Mouse (Mus musculus) myocyte (in vitro differentiated cells): ENCODE measurements at regions not wholly inside any gene's neighbourhood (a gene's known extent, or its start where the extent isn't known, plus 50 kb on each side); places are given as distances from the start of the nearest gene placed in this dataset.

Experiments used
- MYOD1 ChIP-seq, 3 experiments: IDR thresholded peaks; one replicate each; pipeline ENCODE4 v1.6.1; 2011; ENCODE audit warnings: control low read depth in 2 of 3, low read depth in 2 of 3, mild to moderate bottlenecking in 2 of 3, moderate library complexity in 1 of 3; ENCODE audit not compliant: insufficient read length in 2 of 3, control insufficient read depth in 1 of 3
- MYOG ChIP-seq, 3 experiments: IDR thresholded peaks; one replicate each; pipeline ENCODE4 v1.6.1; 2011; ENCODE audit warnings: control low read depth in 2 of 3, low read depth in 2 of 3, mild to moderate bottlenecking in 2 of 3; ENCODE audit not compliant: insufficient read length in 2 of 3, control insufficient read depth in 1 of 3, insufficient read depth in 1 of 3
- POLR2A ChIP-seq: IDR thresholded peaks from one replicate; pipeline ENCODE4 v1.6.1; 2011; ENCODE audit warnings: low read depth, mild to moderate bottlenecking, control low read depth, moderate library complexity; ENCODE audit not compliant: insufficient read length
- POLR2AphosphoS2 ChIP-seq: IDR thresholded peaks from one replicate; pipeline ENCODE4 v1.6.1; 2011; ENCODE audit warnings: low read depth, control low read depth; ENCODE audit not compliant: insufficient read length

DNA sequence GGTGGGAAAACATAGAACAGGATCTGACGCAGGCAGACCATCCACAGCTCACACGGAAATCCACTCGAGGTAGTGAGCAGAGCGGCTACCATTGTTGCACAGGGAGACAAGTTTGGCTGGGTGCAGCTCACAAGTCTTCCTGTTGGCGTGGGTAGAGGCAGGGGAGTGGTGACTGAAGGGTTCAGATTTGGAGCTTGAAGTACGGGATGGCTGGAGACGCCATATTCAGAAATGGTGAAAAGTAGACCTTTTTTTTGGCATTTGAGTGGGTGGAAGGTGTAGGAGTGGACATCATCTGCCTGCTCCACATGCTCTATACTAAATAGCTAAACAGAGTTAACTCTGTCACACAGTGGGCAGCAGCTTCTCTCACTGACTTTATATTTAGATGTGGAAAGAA is 254.3 kb downstream of the Gm19410 start:
- TF ChIP-seq MYOG (IDR thresholded peaks at IDR 0.05; ENCODE audit: control insufficient read depth in 1 of 3, insufficient read depth in 1 of 3, insufficient read length in 2 of 3, low read depth in 2 of 3): no peak
- no peak for TF ChIP-seq POLR2A
- no peak for TF ChIP-seq MYOD1 (IDR thresholded peaks at IDR 0.05; ENCODE audit: control insufficient read depth in 1 of 3, insufficient read length in 2 of 3, low read depth in 2 of 3)
- no peak for TF ChIP-seq POLR2AphosphoS2
